Mouse (Mus musculus): ENCODE measurements around the gene Ikzf3. TPM values are rescaled to one million over a fixed set of nuclear protein-coding genes. Genes with fewer than 3 reads are reported as not detected.

Gene Ikzf3
- polyA plus RNA-seq, 1 experiment from 2014 or later, result not detected

GRCm38 (mm10) chr11:98560942-98561341 lies 15.1 kb upstream of the Ikzf3 start:
- Histone ChIP-seq H3K9me3 (replicated peaks) (no peaks in the 10 kb centered on the region), H3K36me3 (ENCODE audit: poor library complexity, severe bottlenecking) (no peaks in the 10 kb centered on the region), H3K9ac (no peak overlapping the region), H3K4me3 (no peak overlapping the region), H3K4me2 (no peak overlapping the region), H3K4me1 (peaks cover 8% of the 10 kb centered on the region; the same call in 1 of the 2 replicates), H3K27ac (no peak overlapping the region), H3K27me3 (no peaks in the 10 kb centered on the region)
- 14% methylated on average over 7 of the region's 7 CpGs for WGBS
- ATAC-seq, result no peak

- no peak for ATAC-seq
- Histone ChIP-seq H3K4me1 (peaks cover 6% of the 10 kb centered on the region; the same call in 1 of the 2 replicates), H3K36me3 (ENCODE audit: poor library complexity, severe bottlenecking) (no peaks in the 10 kb centered on the region), H3K27me3 (peaks cover 4% of the 10 kb centered on the region), H3K9me3 (replicated peaks) (no peaks in the 10 kb centered on the region), H3K4me3 (no peak overlapping the region), H3K4me2 (no peak overlapping the region), H3K27ac (no peak overlapping the region), H3K9ac (no peak overlapping the region)
- WGBS, result 55% methylated on average over 12 of the region's 12 CpGs
Observed at GRCm38 (mm10) chr11:98555124-98555700, 9.4 kb upstream of the Ikzf3 start.

- no peak overlapping the region for H3K4me3 ChIP-seq
- H3K27ac ChIP-seq, result no peak overlapping the region
- H3K9ac ChIP-seq, result no peak overlapping the region
- H3K27me3 ChIP-seq, result peaks cover 16% of the 10 kb centered on the region
- 83% methylated on average over 4 of the region's 4 CpGs for WGBS
- no peak overlapping the region for H3K4me2 ChIP-seq
- no peaks in the 10 kb centered on the region for H3K36me3 ChIP-seq (ENCODE audit: poor library complexity, severe bottlenecking)
- H3K4me1 ChIP-seq, result peaks cover 6% of the 10 kb centered on the region; the same call in 1 of the 2 replicates
- no peak for ATAC-seq
- H3K9me3 ChIP-seq (replicated peaks), result no peaks in the 10 kb centered on the region
Observed at GRCm38 (mm10) chr11:98553966-98554365, 8.1 kb upstream of the Ikzf3 start.

GRCm38 (mm10) chr11:98550975-98551828 lies 5.4 kb upstream of the Ikzf3 start, which contains the start of gene Zpbp2:
Gene Zpbp2 (plus strand): TSS chr11:98551097.
- no peaks in the 10 kb centered on the region for H3K9me3 ChIP-seq (replicated peaks)
- peak within 1 kb of the TSS; percentile 72 for H3K4me3 ChIP-seq
- H3K27ac ChIP-seq, result peak within 1 kb of the TSS; percentile 68
- H3K9ac ChIP-seq, result peak within 1 kb of the TSS; percentile 78
- WGBS, result under 1% methylated on average over 50 of the region's 51 CpGs
- H3K36me3 ChIP-seq (ENCODE audit: poor library complexity, severe bottlenecking), result no peaks in the 10 kb centered on the region
- peaks cover 6% of the 10 kb centered on the region; the same call in 1 of the 2 replicates for H3K4me1 ChIP-seq
- H3K4me2 ChIP-seq, result peak within 1 kb of the TSS; percentile 73
- peak; percentile 98 for ATAC-seq
- H3K27me3 ChIP-seq, result peaks cover 43% of the 10 kb centered on the region

GRCm38 (mm10) chr11:98550311-98550974 lies 4.6 kb upstream of the Ikzf3 start:
- peaks cover 11% of the 10 kb centered on the region for H3K4me1 ChIP-seq
- H3K4me3 ChIP-seq, result peak overlapping the region; percentile 72
- H3K9me3 ChIP-seq (replicated peaks), result no peaks in the 10 kb centered on the region
- peak overlapping the region; percentile 78 for H3K9ac ChIP-seq
- peaks cover 51% of the 10 kb centered on the region for H3K27me3 ChIP-seq
- H3K27ac ChIP-seq, result 0 out of 2 replicates have a peak overlapping the region, but pooled peaks have one; percentile 68
- H3K36me3 ChIP-seq (ENCODE audit: poor library complexity, severe bottlenecking), result no peaks in the 10 kb centered on the region
- WGBS, result 19% methylated on average over 20 of the region's 20 CpGs
- ATAC-seq, result no peak
- H3K4me2 ChIP-seq, result peak overlapping the region; percentile 73

GRCm38 (mm10) chr11:98549363-98549762 lies 3.5 kb upstream of the Ikzf3 start:
- H3K36me3 ChIP-seq (ENCODE audit: poor library complexity, severe bottlenecking), result no peaks in the 10 kb centered on the region
- H3K27ac ChIP-seq, result no peak overlapping the region
- peaks cover 15% of the 10 kb centered on the region for H3K4me1 ChIP-seq
- H3K4me3 ChIP-seq, result no peak overlapping the region
- 62% methylated on average over 4 of the region's 4 CpGs for WGBS
- no peak overlapping the region for H3K9ac ChIP-seq
- H3K9me3 ChIP-seq (replicated peaks), result no peaks in the 10 kb centered on the region
- H3K27me3 ChIP-seq, result peaks cover 60% of the 10 kb centered on the region
- no peak for ATAC-seq
- no peak overlapping the region for H3K4me2 ChIP-seq

GRCm38 (mm10) chr11:98547308-98547693 lies 1.5 kb upstream of the Ikzf3 start:
- WGBS, result 69% methylated on average over 3 of the region's 3 CpGs
- Histone ChIP-seq H3K4me1 (peaks cover 15% of the 10 kb centered on the region), H3K4me2 (no peak overlapping the region), H3K27me3 (peaks cover 77% of the 10 kb centered on the region), H3K9ac (no peak overlapping the region), H3K9me3 (replicated peaks) (no peaks in the 10 kb centered on the region), H3K27ac (no peak overlapping the region), H3K4me3 (no peak overlapping the region), H3K36me3 (ENCODE audit: poor library complexity, severe bottlenecking) (no peaks in the 10 kb centered on the region)
- no peak for ATAC-seq

- Histone ChIP-seq H3K27me3 (peaks cover 83% of the 10 kb centered on the region), H3K4me2 (no peak overlapping the region), H3K4me3 (no peak overlapping the region), H3K9me3 (replicated peaks) (no peaks in the 10 kb centered on the region), H3K27ac (no peak overlapping the region), H3K4me1 (peaks cover 14% of the 10 kb centered on the region), H3K36me3 (ENCODE audit: poor library complexity, severe bottlenecking) (no peaks in the 10 kb centered on the region), H3K9ac (no peak overlapping the region)
- 46% methylated on average over 12 of the region's 12 CpGs for WGBS
- no peak for ATAC-seq
Observed at GRCm38 (mm10) chr11:98546529-98547307, 887 bp upstream of the Ikzf3 start.

GRCm38 (mm10) chr11:98544890-98545677 lies 747 bp downstream of the Ikzf3 start:
- WGBS, result 3% methylated on average over 16 of the region's 16 CpGs

GRCm38 (mm10) chr11:98543414-98543813 lies 2.4 kb downstream of the Ikzf3 start:
- Histone ChIP-seq H3K36me3 (ENCODE audit: poor library complexity, severe bottlenecking) (no peaks in the 10 kb centered on the region), H3K4me2 (no peak overlapping the region), H3K27me3 (peaks cover 70% of the 10 kb centered on the region), H3K4me3 (no peak overlapping the region), H3K4me1 (peaks cover 8% of the 10 kb centered on the region; the same call in 1 of the 2 replicates), H3K9ac (no peak overlapping the region), H3K27ac (no peak overlapping the region), H3K9me3 (replicated peaks) (peaks cover 5% of the 10 kb centered on the region; the same call in 1 of the 2 replicates)
- 86% methylated on average over 1 of the region's 1 CpGs for WGBS
- no peak for ATAC-seq

More at GRCm38 (mm10) chr11:98544890-98545677, 747 bp downstream of the Ikzf3 start:
- no peaks in the 10 kb centered on the region for H3K36me3 ChIP-seq (ENCODE audit: poor library complexity, severe bottlenecking)
- H3K9me3 ChIP-seq (replicated peaks), result no peaks in the 10 kb centered on the region
- H3K4me3 ChIP-seq, result peak overlapping the region; percentile 44
- H3K4me1 ChIP-seq, result peaks cover 8% of the 10 kb centered on the region; the same call in 1 of the 2 replicates
- ATAC-seq, result no peak
- no peak overlapping the region for H3K27ac ChIP-seq
- H3K27me3 ChIP-seq, result peaks cover 86% of the 10 kb centered on the region
- peak overlapping the region; percentile 48; the same call in 1 of the 2 replicates for H3K9ac ChIP-seq
- peak overlapping the region; percentile 75 for H3K4me2 ChIP-seq

- Histone ChIP-seq H3K27ac (no peak overlapping the region), H3K4me2 (no peak overlapping the region), H3K36me3 (ENCODE audit: poor library complexity, severe bottlenecking) (no peaks in the 10 kb centered on the region), H3K4me3 (no peak overlapping the region), H3K4me1 (peaks cover 8% of the 10 kb centered on the region; the same call in 1 of the 2 replicates), H3K9me3 (replicated peaks) (peaks cover 5% of the 10 kb centered on the region; the same call in 1 of the 2 replicates), H3K27me3 (peaks cover 61% of the 10 kb centered on the region), H3K9ac (no peak overlapping the region)
- WGBS, result 72% methylated on average over 8 of the region's 8 CpGs
- no peak for ATAC-seq
Observed at GRCm38 (mm10) chr11:98542553-98542952, 3.3 kb downstream of the Ikzf3 start.
